Mouse (Mus musculus): ENCODE data around the gene Fzd4. TPM values are rescaled to one million over a fixed set of nuclear protein-coding genes. Genes with fewer than 3 reads are reported as not detected.

Fzd4 gene
- polyA plus RNA-seq (2014; fragmentation: Illumina TruSeq; extraction: RNeasy Lipid Tissue Mini Kit (QIAGEN cat#74804); ENCODE audit: low read depth, low replicate concordance) = 133 TPM

GRCm38 (mm10) chr7:89404081-89404733 is at the start of gene Fzd4, which contains the start of gene Tmem135:
Fzd4 (plus strand) TSS chr7:89404355.
Tmem135 (minus strand) TSS chr7:89404222.

Other genes starting within 250 kb of the Fzd4 start
- 159 TPM for gene Tmem135, start 133 bp upstream of the Fzd4 start, polyA plus RNA-seq (2014; fragmentation: Illumina TruSeq; extraction: RNeasy Lipid Tissue Mini Kit (QIAGEN cat#74804); ENCODE audit: low read depth, low replicate concordance)
- gene Prss23, start 122.8 kb downstream of the Fzd4 start, polyA plus RNA-seq (2014; fragmentation: Illumina TruSeq; extraction: RNeasy Lipid Tissue Mini Kit (QIAGEN cat#74804); ENCODE audit: low read depth, low replicate concordance) = 72.8 TPM
- 25.7 TPM for gene Me3, start 228.0 kb downstream of the Fzd4 start, polyA plus RNA-seq (2014; fragmentation: Illumina TruSeq; extraction: RNeasy Lipid Tissue Mini Kit (QIAGEN cat#74804); ENCODE audit: low read depth, low replicate concordance)

All from kidney, adult 10 weeks (tissue).